Mouse (Mus musculus): Measurements from ENCODE around the gene Rnf220.

GRCm38 (mm10) chr4:117312416-117313084 lies 184.3 kb downstream of the Rnf220 start:
- no peak for TF ChIP-seq FLI1 (IDR thresholded peaks at IDR 0.05; ENCODE audit: low read length)
- TF ChIP-seq GATA1 (IDR thresholded peaks at IDR 0.05; ENCODE audit: borderline replicate concordance, low read length), result no peak

All from megakaryocyte, embryonic 14.5 days (primary cell).